Mouse (Mus musculus) cortical plate, adult 2 months (tissue): Measurements from ENCODE around the gene Ap1m1.

ENCODE experiments used
- CTCF ChIP-seq: fragments of 200-500 bp; IDR thresholded peaks from 2 replicates; pipeline ENCODE4 v1.5.1; 2011; ENCODE audit warnings: mild to moderate bottlenecking, control low read depth, low read length; ENCODE audit not compliant: insufficient read depth; ENCODE audit errors: extremely low read depth
- POLR2A ChIP-seq: fragments of 200-500 bp; IDR thresholded peaks from 2 replicates; pipeline ENCODE4 v1.6.1; 2011; ENCODE audit warnings: mild to moderate bottlenecking, low read length, control low read depth; ENCODE audit not compliant: insufficient read depth; ENCODE audit errors: extremely low read depth

DNA sequence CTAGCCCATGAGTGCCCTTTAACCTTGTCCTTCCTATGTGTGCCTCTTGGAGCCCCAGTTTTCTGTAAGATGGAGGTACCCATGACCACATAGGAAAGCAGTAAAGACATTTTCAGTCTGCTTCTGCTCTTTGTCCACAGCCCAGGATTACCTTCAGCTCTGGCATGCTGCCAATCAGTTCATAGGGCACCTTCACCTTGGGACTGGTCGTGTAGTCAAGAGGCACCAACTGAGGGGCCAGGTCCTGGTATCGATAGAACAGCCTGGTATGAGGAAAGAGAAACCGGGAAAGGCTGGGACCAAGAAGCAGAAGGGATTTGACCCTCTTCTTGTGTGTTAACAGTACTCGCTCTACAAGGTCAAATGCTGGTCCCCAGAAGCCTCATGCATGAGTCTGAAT is 29.6 kb upstream of the Ap1m1 start:
- TF ChIP-seq CTCF, result no peak
- TF ChIP-seq POLR2A, result no peak
